Mouse (Mus musculus) limb, embryonic 11.5 days (tissue): ENCODE data around the gene Ccsap. TPM values are rescaled to one million over a fixed set of nuclear protein-coding genes. Genes with fewer than 3 reads are reported as not detected.

Experiments
- ATAC-seq: fragments of 200-750 bp; cut with Nextera tagmentation; 2 replicates; pipeline ENCODE4 v1.8.0; 2017; ENCODE audit warnings: low read depth; ENCODE audit not compliant: insufficient number of reproducible peaks, low FRiP score, low TSS enrichment
- DNase-seq: peaks from one replicate; pipeline ENCODE4 v3.0.0-alpha.2; 2015; ENCODE audit warnings: low spot score
- H3K27ac ChIP-seq: fragments of 300-500 bp; sonication (generic); replicated peaks from 2 replicates; pipeline ENCODE4 v1.5.1; 2014; ENCODE audit warnings: low read depth, mild to moderate bottlenecking, low read length
- H3K27me3 ChIP-seq: fragments of 300-500 bp; sonication (generic); 2 replicates; pipeline ENCODE4 v1.6.1; 2014; ENCODE audit warnings: mild to moderate bottlenecking, low read length, mixed read lengths; ENCODE audit not compliant: control insufficient read depth, insufficient read depth
- H3K36me3 ChIP-seq: fragments of 300-500 bp; sonication (generic); 2 replicates; pipeline ENCODE4 v1.6.1; 2014; ENCODE audit warnings: mild to moderate bottlenecking, low read length, moderate library complexity, mixed read lengths; ENCODE audit not compliant: control insufficient read depth, insufficient read depth
- H3K4me1 ChIP-seq: fragments of 300-500 bp; sonication (generic); 2 replicates; pipeline ENCODE4 v1.6.1; 2014; ENCODE audit warnings: low read length, mixed read lengths; ENCODE audit not compliant: control insufficient read depth, insufficient read depth
- H3K4me2 ChIP-seq: fragments of 300-500 bp; sonication (generic); 2 replicates; pipeline ENCODE4 v1.6.1; 2014; ENCODE audit warnings: low read depth, mild to moderate bottlenecking, moderate library complexity; ENCODE audit not compliant: severe bottlenecking
- H3K4me3 ChIP-seq: fragments of 300-500 bp; sonication (generic); 2 replicates; pipeline ENCODE4 v1.5.1; 2014; ENCODE audit warnings: low read depth, low read length
- H3K9ac ChIP-seq: fragments of 300-500 bp; sonication (generic); 2 replicates; pipeline ENCODE4 v1.6.1; 2014; ENCODE audit warnings: mild to moderate bottlenecking, low read length
- H3K9me3 ChIP-seq: fragments of 300-500 bp; sonication (generic); 2 replicates; pipeline ENCODE4 v1.6.1; 2016; ENCODE audit warnings: low read length; ENCODE audit not compliant: control insufficient read depth
- WGBS: fragments of 180-500 bp; shearing (Covaris S2); extraction: QIAGEN DNeasy Blood & Tissue Kit; methylation state at CpG from one replicate; pipeline ENCODE4 v1.1.7; 2014; 5-methylcytosine and 5-hydroxymethylcytosine counted together
- polyA plus RNA-seq: library from polyadenylated mRNA; unstranded; fragments of >200 nt; fragmentation: Nextera tagmentation; extraction: Ambion mirVana; gene quantifications from 2 replicates; pipeline ENCODE4 v1.2.1, GENCODE M21; 2014

The Ccsap gene
- polyA plus RNA-seq, 1 experiment from 2014 or later, result 6.3 TPM

- H3K4me1 ChIP-seq, result peaks cover 4% of the 10 kb centered on the region; the same call in 1 of the 2 replicates
- no peak overlapping the region for H3K4me2 ChIP-seq
- H3K9ac ChIP-seq, result no peak overlapping the region
- WGBS, result 82% methylated on average over 4 of the region's 4 CpGs
- H3K27ac ChIP-seq, result no peak overlapping the region
- no peak overlapping the region for H3K4me3 ChIP-seq
- DNase-seq (no peak), ATAC-seq (no peak; the same call in 1 of the 2 replicates)
- no peaks in the 10 kb centered on the region for H3K9me3 ChIP-seq
- H3K36me3 ChIP-seq, result peaks cover 2% of the 10 kb centered on the region; the same call in 1 of the 2 replicates
- peaks cover 51% of the 10 kb centered on the region for H3K27me3 ChIP-seq
Observed at GRCm38 (mm10) chr8:123895230-123895629, 35.2 kb upstream of the Ccsap start.

GRCm38 (mm10) chr8:123894502-123895097 is 34.6 kb upstream of the Ccsap start, which contains the start of gene Acta1:
Gene Acta1 (minus strand): TSS chr8:123894751.
- Histone ChIP-seq H3K4me2 (no peak within 1 kb of the TSS), H3K27ac (no peak within 1 kb of the TSS), H3K27me3 (peaks cover 51% of the 10 kb centered on the region), H3K9ac (no peak within 1 kb of the TSS), H3K36me3 (0 out of 2 replicates have a peak, but pooled peaks cover 2% of the 10 kb centered on the region), H3K4me1 (peaks cover 4% of the 10 kb centered on the region; the same call in 1 of the 2 replicates), H3K9me3 (no peaks in the 10 kb centered on the region), H3K4me3 (no peak within 1 kb of the TSS)
- no peak for DNase-seq
- ATAC-seq, result no peak
- WGBS, result 17% methylated on average over 15 of the region's 15 CpGs

GRCm38 (mm10) chr8:123893413-123893812 is 33.4 kb upstream of the Ccsap start:
- Histone ChIP-seq H3K27ac (no peak overlapping the region), H3K4me3 (no peak overlapping the region), H3K36me3 (no peaks in the 10 kb centered on the region), H3K9ac (no peak overlapping the region), H3K27me3 (peaks cover 51% of the 10 kb centered on the region), H3K4me1 (peaks cover 4% of the 10 kb centered on the region; the same call in 1 of the 2 replicates), H3K9me3 (no peaks in the 10 kb centered on the region), H3K4me2 (no peak overlapping the region)
- no peak for ATAC-seq
- 77% methylated on average over 11 of the region's 11 CpGs for WGBS
- DNase-seq, result no peak

GRCm38 (mm10) chr8:123892586-123893155 is 32.7 kb upstream of the Ccsap start:
- H3K9me3 ChIP-seq, result no peaks in the 10 kb centered on the region
- WGBS, result 8% methylated on average over 30 of the region's 30 CpGs
- H3K27ac ChIP-seq, result no peak overlapping the region
- peaks cover 4% of the 10 kb centered on the region; the same call in 1 of the 2 replicates for H3K4me1 ChIP-seq
- no peak overlapping the region; the same call in 1 of the 2 replicates for H3K4me3 ChIP-seq
- ATAC-seq, result no peak
- peaks cover 51% of the 10 kb centered on the region for H3K27me3 ChIP-seq
- no peaks in the 10 kb centered on the region for H3K36me3 ChIP-seq
- peak; percentile 48 for DNase-seq
- no peak overlapping the region for H3K9ac ChIP-seq
- H3K4me2 ChIP-seq, result no peak overlapping the region

- peaks cover 4% of the 10 kb centered on the region; the same call in 1 of the 2 replicates for H3K4me1 ChIP-seq
- peaks cover 51% of the 10 kb centered on the region for H3K27me3 ChIP-seq
- H3K27ac ChIP-seq, result no peak overlapping the region
- H3K4me3 ChIP-seq, result peak overlapping the region; percentile 15
- WGBS, result 2% methylated on average over 46 of the region's 49 CpGs
- no peak overlapping the region; the same call in 1 of the 2 replicates for H3K9ac ChIP-seq
- H3K36me3 ChIP-seq, result no peaks in the 10 kb centered on the region
- ATAC-seq, result no peak
- H3K4me2 ChIP-seq, result peak overlapping the region; percentile 36
- no peaks in the 10 kb centered on the region for H3K9me3 ChIP-seq
- DNase-seq, result peak; percentile 32
Observed at GRCm38 (mm10) chr8:123891883-123892585, 32.0 kb upstream of the Ccsap start.

- H3K9me3 ChIP-seq, result no peaks in the 10 kb centered on the region
- WGBS, result under 1% methylated on average over 11 of the region's 11 CpGs
- H3K9ac ChIP-seq, result no peak overlapping the region
- ATAC-seq, result no peak
- peaks cover 4% of the 10 kb centered on the region; the same call in 1 of the 2 replicates for H3K4me1 ChIP-seq
- peak overlapping the region; percentile 15; the same call in 1 of the 2 replicates for H3K4me3 ChIP-seq
- DNase-seq, result peak; percentile 84
- no peaks in the 10 kb centered on the region for H3K36me3 ChIP-seq
- peaks cover 50% of the 10 kb centered on the region for H3K27me3 ChIP-seq
- H3K27ac ChIP-seq, result no peak overlapping the region
- peak overlapping the region; percentile 36 for H3K4me2 ChIP-seq
Observed at GRCm38 (mm10) chr8:123891271-123891670, 31.3 kb upstream of the Ccsap start.

- 80% methylated on average over 4 of the region's 4 CpGs for WGBS
- ATAC-seq, result no peak
- Histone ChIP-seq H3K27me3 (peaks cover 45% of the 10 kb centered on the region), H3K4me2 (no peak overlapping the region), H3K4me3 (no peak overlapping the region), H3K36me3 (no peaks in the 10 kb centered on the region), H3K9me3 (no peaks in the 10 kb centered on the region), H3K9ac (no peak overlapping the region), H3K4me1 (peaks cover 4% of the 10 kb centered on the region; the same call in 1 of the 2 replicates), H3K27ac (no peak overlapping the region)
- DNase-seq, result no peak
Observed at GRCm38 (mm10) chr8:123889797-123890196, 29.8 kb upstream of the Ccsap start.

GRCm38 (mm10) chr8:123887956-123888355 is 27.9 kb upstream of the Ccsap start:
- H3K9ac ChIP-seq, result no peak overlapping the region
- peaks cover 30% of the 10 kb centered on the region for H3K27me3 ChIP-seq
- ATAC-seq (no peak), DNase-seq (no peak)
- no peaks in the 10 kb centered on the region for H3K9me3 ChIP-seq
- no peak overlapping the region for H3K27ac ChIP-seq
- peaks cover 4% of the 10 kb centered on the region for H3K4me1 ChIP-seq
- 90% methylated on average over 2 of the region's 2 CpGs for WGBS
- H3K4me2 ChIP-seq, result no peak overlapping the region
- H3K4me3 ChIP-seq, result no peak overlapping the region
- H3K36me3 ChIP-seq, result no peaks in the 10 kb centered on the region
